Mouse (Mus musculus) gastrocnemius, postnatal 10 days (tissue): Measurements from ENCODE around the gene Zcwpw1. TPM values are rescaled to one million over a fixed set of nuclear protein-coding genes. Genes with fewer than 3 reads are reported as not detected.
"Not testable (repeated sequence)": the region's sequence is repeated elsewhere in the genome, so short reads cannot be mapped to it uniquely, and the experiment has no call there.

ENCODE experiments used
- DNase-seq: peaks from one replicate; pipeline ENCODE4 v3.0.0; 2021; ENCODE audit warnings: mixed read lengths
- long read RNA-seq, 2 experiments: library from polyadenylated mRNA; stranded (forward); transcript quantifications; one replicate each; pipeline ENCODE4 v2.0.0; 2021
- total RNA-seq, 2 experiments: library from RNA; stranded (reverse); gene quantifications; 2 replicates each; pipeline ENCODE4 v1.2.3; 2021

Zcwpw1 gene
- 1 to 10 TPM; 2.0 to 3.1 TPM for total RNA-seq
- long read RNA-seq, experiment 1, partial matches to known transcripts, result 0 of 4 reads
- long read RNA-seq, experiment 1, other reads (novel, unspliced or antisense), result 1 of 4 reads
- long read RNA-seq, experiment 2, partial matches to known transcripts, result 0 of 3 reads
- long read RNA-seq, experiment 2, other reads (novel, unspliced or antisense), result 0 of 3 reads

DNA sequence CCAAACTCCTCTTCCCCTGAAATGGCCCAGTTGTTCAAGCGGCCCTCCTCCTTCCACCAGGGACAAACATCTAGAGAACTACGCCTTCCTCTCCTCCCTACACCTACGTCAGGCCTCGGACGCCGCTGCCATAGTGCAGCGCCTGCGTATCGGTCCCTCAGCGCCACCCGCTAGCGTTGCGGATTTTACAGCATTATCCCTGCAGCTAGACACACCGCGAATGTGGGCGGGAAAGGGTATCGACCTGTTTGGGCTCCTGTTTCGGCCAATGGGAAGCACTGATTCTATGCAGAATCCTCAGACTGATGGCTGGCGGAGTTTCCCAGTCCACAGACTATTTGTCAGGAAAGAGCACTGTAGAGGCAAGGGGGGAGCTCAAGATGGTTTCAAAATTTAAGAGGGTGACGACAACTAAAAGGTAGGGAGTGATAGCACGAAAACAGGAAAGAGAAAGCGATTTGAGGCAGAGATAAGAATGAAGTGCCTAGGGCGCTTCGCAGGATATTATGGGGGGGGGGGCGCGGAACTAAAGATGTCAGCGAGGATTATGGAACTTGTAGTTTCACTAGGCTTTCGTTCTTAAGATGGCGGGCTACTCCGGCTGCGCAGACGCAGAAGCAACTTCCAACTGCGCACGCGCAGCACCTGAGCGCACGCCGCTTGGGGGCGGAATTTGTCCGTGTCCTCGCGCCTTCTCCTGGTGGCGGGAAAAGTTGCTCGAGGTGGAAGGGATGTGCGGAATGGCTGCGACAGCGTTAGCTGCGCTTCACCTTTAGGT, at the start of gene Zcwpw1, which contains the start of gene Mepce:
Zcwpw1 (plus strand) TSS at position 648 of the 778 bp plus-strand sequence.
Mepce (minus strand) TSS at position 505 of the 778 bp plus-strand sequence.
- peak; percentile 97 for DNase-seq

DNA sequence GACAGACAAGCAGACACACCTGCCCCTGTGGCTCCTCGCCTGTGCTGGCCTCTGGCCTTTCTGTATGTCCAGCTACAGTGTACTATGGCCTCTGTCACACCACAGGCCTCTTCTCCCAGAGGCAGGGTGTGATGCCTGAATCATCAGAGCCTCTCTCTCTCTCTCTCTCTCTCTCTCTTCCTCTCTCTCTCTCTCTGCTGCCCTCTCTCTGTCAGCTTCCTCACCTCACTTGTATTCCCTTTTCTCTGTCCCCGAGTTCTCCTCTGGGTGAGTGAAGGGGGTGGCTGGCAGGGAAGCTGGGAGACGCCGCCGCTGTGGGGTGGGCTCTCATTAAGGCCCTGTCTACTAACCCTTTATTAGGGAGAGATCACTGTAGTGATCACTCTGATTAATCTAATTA, 49.1 kb upstream of the Zcwpw1 start:
- DNase-seq, result no peak

DNA sequence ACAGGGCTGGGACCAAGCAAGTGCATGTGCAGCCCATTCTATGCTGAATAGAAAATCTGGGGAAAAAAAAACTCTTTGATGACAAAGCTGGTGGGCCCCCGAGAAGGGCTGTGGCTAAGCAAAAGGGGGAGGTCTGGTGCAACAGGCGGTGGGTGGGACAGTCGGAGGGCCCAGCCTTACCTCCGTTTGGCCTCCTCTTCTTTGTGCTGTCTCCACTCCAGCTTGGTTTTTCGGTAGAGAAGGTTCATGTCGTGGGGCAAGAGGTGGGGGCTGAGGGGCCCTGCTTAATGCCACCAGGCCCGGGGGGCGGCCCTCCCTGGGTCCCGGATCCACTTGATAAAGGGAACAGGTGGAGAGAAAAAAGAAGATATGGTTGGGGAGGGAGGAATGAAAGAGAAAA, 48.1 kb upstream of the Zcwpw1 start:
- no peak for DNase-seq

DNA sequence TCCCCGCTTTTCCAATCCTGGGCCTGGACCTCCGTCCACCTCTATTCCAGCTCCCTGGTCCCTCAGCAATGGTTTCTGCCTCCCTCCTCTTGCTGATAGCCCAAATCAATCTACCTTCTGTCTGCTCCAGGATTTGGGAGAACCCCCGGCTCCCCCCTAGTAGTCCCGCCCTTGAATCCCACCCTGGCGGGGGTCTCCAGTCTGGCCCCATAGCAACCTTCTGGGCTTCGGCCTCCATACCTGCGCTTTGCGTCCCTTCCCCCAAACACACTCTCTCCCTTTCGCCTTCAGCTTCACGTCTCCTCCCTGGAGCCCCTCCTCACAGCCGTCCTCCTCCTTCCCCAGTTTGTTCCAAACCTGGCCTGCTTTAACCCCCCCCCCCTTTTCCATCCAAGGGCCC, 47.1 kb upstream of the Zcwpw1 start:
- DNase-seq, result no peak

GRCm38 (mm10) chr5:137741023-137741931, 46.3 kb upstream of the Zcwpw1 start, which contains the start of gene Nyap1:
TSS of gene Nyap1 (minus strand) at chr5:137741607.
- DNase-seq, result peak; percentile 82

- no peak for DNase-seq
Observed at GRCm38 (mm10) chr5:137742048-137742447, 45.5 kb upstream of the Zcwpw1 start.

DNA sequence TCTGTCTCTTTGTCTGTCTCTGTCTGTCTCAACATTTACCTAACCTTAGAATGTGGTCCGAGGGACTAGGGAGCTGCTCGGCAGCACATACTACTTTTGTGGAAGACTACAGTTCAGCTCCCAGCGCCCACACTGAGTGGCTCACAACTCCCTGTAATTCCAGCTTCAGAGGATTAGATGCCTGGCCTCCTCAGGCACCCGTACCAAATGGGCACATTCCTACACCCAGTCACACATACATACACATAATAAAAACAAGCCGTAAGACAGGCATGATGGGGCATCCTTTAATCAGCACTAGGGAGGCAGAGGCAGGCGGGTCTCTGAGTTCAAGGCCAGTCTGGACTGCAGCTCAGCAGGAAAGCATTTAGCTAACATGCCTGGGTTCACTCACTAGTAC, 44.8 kb upstream of the Zcwpw1 start:
- DNase-seq, result no peak

DNA sequence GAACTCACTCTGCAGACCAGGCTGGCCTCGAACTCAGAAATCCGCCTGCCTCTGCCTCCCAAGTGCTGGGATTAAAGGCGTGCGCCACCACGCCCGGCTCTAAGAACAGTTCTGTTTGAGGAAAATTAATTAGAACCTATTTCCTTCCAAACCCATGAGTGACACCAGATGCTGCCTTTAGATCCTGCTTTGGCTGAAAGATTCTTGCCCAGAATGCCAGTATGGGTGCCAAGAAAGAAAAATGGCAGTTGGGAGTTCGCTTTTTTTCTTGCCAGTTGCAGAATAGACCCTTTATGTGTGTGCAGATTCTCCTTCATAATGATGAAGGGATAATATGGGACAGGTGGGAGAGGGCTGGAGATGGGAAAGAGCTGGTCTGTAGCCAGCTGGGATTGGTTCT, 43.4 kb upstream of the Zcwpw1 start:
- no peak for DNase-seq

DNA sequence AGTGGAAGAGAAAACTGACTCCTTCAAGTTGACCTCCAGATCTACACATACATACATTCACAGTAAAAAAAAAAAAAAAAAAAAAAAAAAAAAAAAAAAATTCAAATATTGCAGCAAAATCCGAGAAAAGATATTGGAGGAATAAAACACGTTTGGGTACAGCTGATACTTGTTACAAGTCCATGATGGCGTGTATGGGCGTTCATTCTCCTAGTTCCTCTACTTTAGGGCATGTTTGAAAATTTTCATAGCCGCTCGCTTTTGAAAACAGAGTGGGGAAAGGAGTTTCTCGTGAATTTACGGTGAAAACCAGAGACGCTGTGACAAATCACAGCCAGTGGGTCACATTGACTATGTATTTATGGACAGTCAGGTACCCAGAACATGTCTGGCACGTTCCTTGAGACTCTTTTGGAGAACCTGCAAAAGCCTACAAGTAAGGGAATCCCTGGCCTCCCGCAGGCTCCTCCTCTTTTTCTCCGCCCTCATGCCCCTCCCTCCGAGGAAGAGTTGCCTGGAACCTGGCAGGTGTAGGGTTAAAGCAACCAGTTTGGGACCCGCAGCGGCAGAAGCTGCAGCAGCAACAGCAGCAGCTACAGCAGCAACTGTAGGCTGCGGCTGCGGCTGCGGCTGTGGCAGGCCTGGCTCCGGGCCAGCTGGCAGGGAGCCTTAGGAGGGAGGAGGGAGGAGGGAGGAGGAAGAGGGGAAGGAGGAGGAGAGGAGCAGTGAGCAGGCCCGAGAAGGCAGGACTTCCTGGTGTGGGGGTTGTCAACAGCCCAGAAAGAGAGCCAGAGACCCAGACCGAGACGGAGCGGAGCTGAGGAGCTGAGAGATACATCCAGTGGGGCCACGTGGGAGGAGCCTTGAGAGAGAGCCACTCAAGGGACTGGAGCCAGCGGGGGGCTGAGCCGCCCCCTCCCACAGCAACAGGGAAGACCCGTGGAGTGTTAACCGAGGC, 42.1 kb upstream of the Zcwpw1 start, which contains the start of gene Tsc22d4:
Tsc22d4 (plus strand) TSS at position 517 of the 958 bp plus-strand sequence.
- DNase-seq, result peak; percentile 96

- peak; percentile 75 for DNase-seq
Observed at GRCm38 (mm10) chr5:137746282-137746850, 41.2 kb upstream of the Zcwpw1 start.

DNA sequence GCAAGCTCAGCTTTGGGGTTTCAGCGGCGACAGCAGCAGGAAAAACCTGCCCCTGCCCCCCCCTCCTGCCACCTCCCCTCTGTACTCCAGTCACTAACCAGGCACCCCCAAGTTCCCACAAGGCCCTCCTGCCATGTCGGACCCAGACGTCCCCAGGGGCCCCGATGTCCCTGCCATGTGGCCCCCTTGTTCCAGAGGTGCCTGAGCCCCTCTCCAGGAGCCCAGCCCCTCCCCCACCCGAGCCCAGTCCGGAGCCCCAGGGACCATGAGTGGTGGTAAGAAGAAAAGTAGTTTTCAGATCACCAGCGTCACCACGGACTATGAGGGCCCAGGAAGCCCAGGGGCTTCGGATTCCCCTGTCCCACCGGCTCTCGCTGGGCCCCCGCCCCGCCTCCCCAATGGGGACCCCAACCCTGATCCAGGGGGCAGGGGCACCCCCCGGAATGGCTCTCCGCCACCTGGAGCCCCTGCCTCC, 40.7 kb upstream of the Zcwpw1 start:
- no peak for DNase-seq

- DNase-seq, result peak; percentile 52
Observed at GRCm38 (mm10) chr5:137747326-137747961, 40.2 kb upstream of the Zcwpw1 start.

DNA sequence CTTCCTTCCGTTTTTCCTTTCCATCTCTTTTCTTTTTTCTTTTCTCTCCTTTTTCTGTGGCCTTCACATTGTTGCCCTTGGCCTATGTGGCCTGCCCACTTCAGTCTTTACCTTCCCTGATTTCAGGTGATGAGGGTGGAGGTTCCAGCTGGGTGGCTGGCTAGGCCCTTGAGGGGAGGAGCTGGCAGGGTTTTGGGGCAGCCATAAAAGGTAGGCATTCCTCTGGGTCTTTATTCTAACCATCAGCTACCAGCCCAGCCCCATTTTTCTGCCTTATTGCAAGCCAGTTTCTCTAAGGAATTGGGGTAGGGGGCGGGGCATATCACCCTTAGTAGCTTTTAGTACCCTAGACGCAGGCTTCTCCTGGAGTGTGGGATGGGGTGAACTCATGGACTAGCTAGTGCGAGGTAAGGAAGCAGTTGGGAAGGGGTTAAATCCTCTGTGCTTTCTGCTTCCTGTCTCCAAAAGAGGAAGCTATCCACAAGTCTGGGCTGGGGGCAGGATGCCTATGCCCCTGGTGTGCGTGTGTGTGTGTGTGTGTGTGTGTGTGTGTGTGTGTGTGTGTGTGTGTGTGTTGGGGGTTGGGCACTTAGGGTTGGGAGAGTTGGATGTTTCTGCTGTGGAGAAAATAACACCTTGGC, 39.3 kb upstream of the Zcwpw1 start:
- no peak for DNase-seq

DNA sequence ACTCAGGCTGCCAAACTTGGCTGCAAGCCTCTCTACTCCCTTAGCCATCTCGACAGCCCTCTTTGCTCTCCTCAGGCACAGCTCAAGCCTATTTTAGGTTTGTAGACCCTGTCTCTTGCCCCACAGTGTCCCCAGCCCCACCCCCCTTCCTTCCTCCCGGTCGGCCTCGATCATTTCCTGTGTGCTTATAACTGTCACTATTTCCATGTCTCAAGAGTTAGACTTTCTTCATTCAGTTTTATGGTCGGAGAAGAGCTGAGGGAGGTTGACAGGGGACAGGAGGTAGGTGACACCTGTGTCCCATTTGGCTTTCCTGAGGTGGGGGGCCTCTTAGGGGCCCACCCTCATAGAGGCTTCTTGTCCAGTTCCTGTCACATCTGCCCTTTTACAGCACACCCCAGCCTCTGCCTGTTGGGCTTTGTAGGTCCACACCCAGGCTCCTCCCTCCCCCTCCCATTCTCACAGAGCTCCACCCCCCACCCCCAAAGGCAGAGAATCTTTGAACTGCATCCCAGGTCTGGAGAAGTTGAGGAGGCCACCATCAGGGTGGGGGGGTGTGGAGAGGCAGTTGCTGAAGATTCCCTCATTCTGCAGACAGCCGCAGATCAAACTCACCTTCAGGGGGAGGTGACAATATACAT, 38.3 kb upstream of the Zcwpw1 start:
- DNase-seq, result no peak

DNA sequence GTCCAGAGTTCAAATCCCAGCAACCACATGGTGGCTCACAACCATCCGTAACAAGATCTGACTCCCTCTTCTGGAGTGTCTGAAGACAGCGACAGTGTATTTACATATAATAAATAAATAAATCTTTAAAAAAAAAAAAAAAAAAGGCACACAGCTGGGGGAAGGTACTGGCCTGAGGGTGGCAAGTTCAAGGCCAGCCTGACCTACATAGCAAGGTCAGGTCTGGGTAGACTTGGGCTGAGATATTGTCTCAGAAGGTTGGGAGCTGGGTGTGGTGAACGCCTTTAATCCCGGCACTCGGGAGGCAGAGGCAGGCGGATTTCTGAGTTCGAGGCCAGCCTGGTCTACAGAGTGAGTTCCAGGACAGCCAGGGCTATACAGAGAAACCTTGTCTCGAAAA, 37.4 kb upstream of the Zcwpw1 start:
- not testable (repeated sequence) for DNase-seq

GRCm38 (mm10) chr5:137751221-137751887, 36.2 kb upstream of the Zcwpw1 start:
- no peak for DNase-seq

DNA sequence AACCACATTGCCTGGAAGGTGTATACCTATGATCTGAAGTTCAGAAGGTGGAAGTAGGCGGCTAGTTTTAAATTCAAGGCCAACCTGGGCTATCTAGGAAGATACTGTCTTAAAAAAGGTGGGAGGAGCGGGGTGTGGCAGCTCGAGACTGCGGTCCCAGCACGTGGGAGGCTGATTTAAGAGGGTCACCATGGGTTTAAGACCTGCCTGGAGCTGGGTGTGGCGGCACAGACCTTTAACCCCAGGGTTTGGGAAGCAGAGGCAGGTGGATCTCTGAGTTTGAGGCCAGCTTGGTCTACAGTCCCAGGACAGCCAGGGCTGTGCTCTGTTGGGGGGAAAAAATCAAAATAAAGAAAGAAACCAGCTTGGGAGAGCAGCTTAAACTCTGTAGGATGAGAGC, 35.6 kb upstream of the Zcwpw1 start:
- no peak for DNase-seq

- DNase-seq, result no peak
Observed at GRCm38 (mm10) chr5:137753111-137753832, 34.3 kb upstream of the Zcwpw1 start.
